Mouse (Mus musculus) midbrain, embryonic 13.5 days (tissue): ENCODE results near the gene Mogat2. TPM values are rescaled to one million over a fixed set of nuclear protein-coding genes. Genes with fewer than 3 reads are reported as not detected.

Experiments used
- ATAC-seq: fragments of 200-750 bp; cut with Nextera tagmentation; 2 replicates; pipeline ENCODE4 v1.8.0; 2017; ENCODE audit warnings: mild to moderate bottlenecking, moderate TSS enrichment, moderate library complexity
- H3K27ac ChIP-seq: fragments of 300-500 bp; sonication (generic); 2 replicates; pipeline ENCODE4 v1.5.1; 2015; ENCODE audit warnings: inconsistent platforms, mild to moderate bottlenecking, moderate library complexity
- H3K27me3 ChIP-seq: fragments of 300-500 bp; sonication (generic); 2 replicates; pipeline ENCODE4 v1.6.1; 2015; ENCODE audit warnings: mild to moderate bottlenecking, inconsistent platforms
- H3K36me3 ChIP-seq: fragments of 300-500 bp; sonication (generic); 2 replicates; pipeline ENCODE4 v1.6.1; 2015; ENCODE audit warnings: mild to moderate bottlenecking, inconsistent platforms
- H3K4me1 ChIP-seq: fragments of 300-500 bp; sonication (generic); replicated peaks from 2 replicates; pipeline ENCODE4 v1.6.1; 2015; ENCODE audit warnings: inconsistent platforms
- H3K4me2 ChIP-seq: fragments of 300-500 bp; sonication (generic); replicated peaks from 2 replicates; pipeline ENCODE4 v1.6.1; 2015; ENCODE audit warnings: moderate library complexity, mild to moderate bottlenecking, inconsistent platforms
- H3K4me3 ChIP-seq: fragments of 300-500 bp; sonication (generic); replicated peaks from 2 replicates; pipeline ENCODE4 v1.5.1; 2015; ENCODE audit warnings: mild to moderate bottlenecking, inconsistent platforms
- H3K9ac ChIP-seq: fragments of 300-500 bp; sonication (generic); replicated peaks from 2 replicates; pipeline ENCODE4 v1.6.1; 2015; ENCODE audit warnings: mild to moderate bottlenecking, inconsistent platforms
- H3K9me3 ChIP-seq: fragments of 300-500 bp; sonication (generic); 2 replicates; pipeline ENCODE4 v1.6.1; 2016; ENCODE audit warnings: mild to moderate bottlenecking, inconsistent platforms
- WGBS: fragments of 180-500 bp; shearing (Covaris S2); methylation state at CpG from one replicate; pipeline ENCODE4 v1.1.7; 2015; 5-methylcytosine and 5-hydroxymethylcytosine counted together
- polyA plus RNA-seq: library from polyadenylated mRNA; unstranded; fragments of >200 nt; fragmentation: Nextera tagmentation; extraction: Ambion mirVana; gene quantifications from 2 replicates; pipeline ENCODE4 v1.2.1, GENCODE M21; 2015

Gene Mogat2
- polyA plus RNA-seq, 1 experiment from 2014 or later, result 3.0 TPM

GRCm38 (mm10) chr7:99232571-99232970, 5.8 kb downstream of the Mogat2 start:
- Histone ChIP-seq H3K4me2 (no peak overlapping the region), H3K36me3 (no peaks in the 10 kb centered on the region), H3K27me3 (peaks cover 4% of the 10 kb centered on the region; the same call in 1 of the 2 replicates), H3K4me3 (no peak overlapping the region), H3K4me1 (peaks cover 6% of the 10 kb centered on the region), H3K9ac (no peak overlapping the region), H3K27ac (no peak overlapping the region), H3K9me3 (no peaks in the 10 kb centered on the region)
- ATAC-seq, result no peak
- 72% methylated on average over 6 of the region's 6 CpGs for WGBS

DNA sequence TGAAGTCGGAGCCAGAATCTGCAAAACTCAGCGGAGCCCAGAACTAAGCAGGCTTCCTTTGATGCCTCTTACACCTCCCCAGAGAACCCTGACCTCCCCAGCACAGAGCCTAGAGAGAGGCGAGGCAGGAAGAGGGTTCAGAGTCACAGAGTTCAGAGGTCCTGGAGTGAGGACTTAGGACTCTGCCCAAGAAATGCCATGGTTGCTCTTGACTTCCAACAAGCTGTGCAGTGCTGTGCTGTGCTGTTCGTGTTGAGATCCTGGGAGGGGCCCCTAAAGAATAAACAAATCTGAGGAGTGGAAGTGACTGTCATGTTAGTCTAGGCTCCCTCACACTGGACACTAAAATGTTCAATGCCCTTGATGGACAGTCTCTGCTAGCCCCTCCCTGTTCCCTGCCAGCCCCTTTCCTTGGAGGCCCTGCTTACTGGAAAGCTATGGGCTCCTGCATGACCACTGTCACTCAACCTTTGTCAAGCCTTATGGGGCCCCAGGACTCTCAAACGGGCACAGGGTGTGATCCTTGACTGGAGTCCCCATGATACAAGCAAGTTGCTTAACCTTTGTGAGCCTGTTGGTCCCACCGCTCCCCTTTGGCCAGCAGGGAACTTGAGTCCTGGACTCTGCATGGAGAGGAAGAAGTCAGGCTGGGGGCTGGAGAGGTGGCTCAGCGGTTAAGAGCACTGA, 8.2 kb downstream of the Mogat2 start:
- Histone ChIP-seq H3K36me3 (no peaks in the 10 kb centered on the region), H3K27ac (no peak overlapping the region), H3K4me2 (no peak overlapping the region), H3K4me1 (no peaks in the 10 kb centered on the region), H3K27me3 (no peaks in the 10 kb centered on the region), H3K9ac (no peak overlapping the region), H3K4me3 (no peak overlapping the region), H3K9me3 (no peaks in the 10 kb centered on the region)
- WGBS, result 77% methylated on average over 7 of the region's 7 CpGs
- 0 out of 2 replicates have a peak, but pooled peaks have one; percentile 46 for ATAC-seq

- no peaks in the 10 kb centered on the region for H3K36me3 ChIP-seq
- H3K4me1 ChIP-seq, result no peaks in the 10 kb centered on the region
- H3K9me3 ChIP-seq, result no peaks in the 10 kb centered on the region
- no peak overlapping the region for H3K4me2 ChIP-seq
- H3K27me3 ChIP-seq, result no peaks in the 10 kb centered on the region
- H3K27ac ChIP-seq, result no peak overlapping the region
- H3K4me3 ChIP-seq, result no peak overlapping the region
- WGBS, result 9% methylated on average over 2 of the region's 2 CpGs
- no peak overlapping the region for H3K9ac ChIP-seq
- ATAC-seq, result 0 out of 2 replicates have a peak, but pooled peaks have one; percentile 48
Measured at GRCm38 (mm10) chr7:99229411-99229810, 9.0 kb downstream of the Mogat2 start.

GRCm38 (mm10) chr7:99228825-99229224, 9.6 kb downstream of the Mogat2 start:
- Histone ChIP-seq H3K4me2 (no peak overlapping the region), H3K36me3 (no peaks in the 10 kb centered on the region), H3K9ac (no peak overlapping the region), H3K4me1 (no peaks in the 10 kb centered on the region), H3K4me3 (no peak overlapping the region), H3K27ac (no peak overlapping the region), H3K27me3 (no peaks in the 10 kb centered on the region), H3K9me3 (no peaks in the 10 kb centered on the region)
- ATAC-seq, result no peak
- 81% methylated on average over 8 of the region's 8 CpGs for WGBS

DNA sequence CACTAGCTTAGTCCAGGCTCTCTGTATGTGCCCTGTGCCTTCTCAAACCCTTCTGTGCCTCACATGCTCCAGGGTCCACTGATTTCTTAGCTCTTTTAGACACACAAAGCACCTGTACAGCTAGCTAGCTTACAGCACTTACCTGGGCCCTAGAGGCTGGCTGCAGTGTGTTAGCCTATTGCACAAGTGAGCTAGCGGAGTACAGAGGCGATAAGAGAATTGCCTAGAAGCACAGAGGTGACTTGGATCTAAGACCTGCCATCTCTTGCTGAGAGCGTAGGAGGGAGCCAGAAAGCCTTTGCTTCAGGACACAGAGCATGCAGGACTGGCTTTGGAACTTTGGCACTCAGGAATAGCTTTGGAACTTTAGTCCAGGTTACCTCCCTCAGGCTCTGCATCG, 11.2 kb downstream of the Mogat2 start:
- Histone ChIP-seq H3K27me3 (no peaks in the 10 kb centered on the region), H3K4me3 (no peak overlapping the region), H3K4me2 (no peak overlapping the region), H3K4me1 (no peaks in the 10 kb centered on the region), H3K27ac (no peak overlapping the region), H3K36me3 (no peaks in the 10 kb centered on the region), H3K9me3 (no peaks in the 10 kb centered on the region), H3K9ac (no peak overlapping the region)
- no peak for ATAC-seq
- WGBS, result 95% methylated on average over 4 of the region's 4 CpGs

DNA sequence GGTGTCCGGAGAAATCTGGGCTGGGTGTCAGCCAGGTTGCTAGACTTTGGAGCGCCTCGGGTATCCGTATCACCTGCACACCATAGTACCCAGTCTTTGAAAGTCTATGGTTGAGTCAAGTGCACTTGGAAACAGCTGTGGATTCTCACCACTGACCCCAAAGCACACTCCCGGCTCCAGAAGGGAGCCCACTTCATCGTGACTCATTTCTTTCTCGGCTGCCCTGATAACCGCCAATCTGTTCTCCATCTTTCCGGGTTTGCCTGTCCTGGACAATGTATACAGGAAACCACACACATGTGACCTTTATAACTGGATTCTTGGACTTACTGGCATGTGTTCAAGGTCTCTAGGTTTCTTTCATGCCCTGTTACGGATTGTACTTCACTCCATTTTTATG, 11.8 kb downstream of the Mogat2 start:
- H3K4me2 ChIP-seq, result no peak overlapping the region
- H3K36me3 ChIP-seq, result no peaks in the 10 kb centered on the region
- H3K27me3 ChIP-seq, result no peaks in the 10 kb centered on the region
- H3K4me3 ChIP-seq, result no peak overlapping the region
- no peaks in the 10 kb centered on the region for H3K9me3 ChIP-seq
- H3K4me1 ChIP-seq, result no peaks in the 10 kb centered on the region
- no peak for ATAC-seq
- no peak overlapping the region for H3K27ac ChIP-seq
- H3K9ac ChIP-seq, result no peak overlapping the region
- 91% methylated on average over 10 of the region's 10 CpGs for WGBS

DNA sequence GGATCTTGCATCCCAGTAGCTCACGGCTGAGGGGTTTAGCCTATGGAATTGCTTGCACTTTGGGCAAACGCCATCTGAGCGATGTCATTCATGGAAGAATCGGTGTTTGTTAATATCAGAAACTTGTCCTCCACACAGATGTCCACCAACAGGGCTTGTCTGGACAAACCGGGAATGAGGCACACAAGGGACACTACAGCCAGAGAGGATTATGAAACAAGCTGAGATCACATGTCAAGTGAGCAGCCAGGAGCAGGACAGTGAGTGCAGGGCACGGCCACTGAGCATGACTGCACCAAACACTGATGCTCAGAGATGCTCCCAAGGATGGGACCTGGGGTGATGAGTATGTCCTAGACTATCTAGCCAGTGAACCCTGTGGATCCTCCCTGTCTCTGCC, 13.0 kb downstream of the Mogat2 start:
- no peak overlapping the region for H3K4me2 ChIP-seq
- H3K9me3 ChIP-seq, result no peaks in the 10 kb centered on the region
- no peaks in the 10 kb centered on the region for H3K27me3 ChIP-seq
- no peak overlapping the region for H3K4me3 ChIP-seq
- no peaks in the 10 kb centered on the region for H3K36me3 ChIP-seq
- ATAC-seq, result no peak
- 73% methylated on average over 6 of the region's 6 CpGs for WGBS
- H3K4me1 ChIP-seq, result no peaks in the 10 kb centered on the region
- no peak overlapping the region for H3K9ac ChIP-seq
- H3K27ac ChIP-seq, result no peak overlapping the region

DNA sequence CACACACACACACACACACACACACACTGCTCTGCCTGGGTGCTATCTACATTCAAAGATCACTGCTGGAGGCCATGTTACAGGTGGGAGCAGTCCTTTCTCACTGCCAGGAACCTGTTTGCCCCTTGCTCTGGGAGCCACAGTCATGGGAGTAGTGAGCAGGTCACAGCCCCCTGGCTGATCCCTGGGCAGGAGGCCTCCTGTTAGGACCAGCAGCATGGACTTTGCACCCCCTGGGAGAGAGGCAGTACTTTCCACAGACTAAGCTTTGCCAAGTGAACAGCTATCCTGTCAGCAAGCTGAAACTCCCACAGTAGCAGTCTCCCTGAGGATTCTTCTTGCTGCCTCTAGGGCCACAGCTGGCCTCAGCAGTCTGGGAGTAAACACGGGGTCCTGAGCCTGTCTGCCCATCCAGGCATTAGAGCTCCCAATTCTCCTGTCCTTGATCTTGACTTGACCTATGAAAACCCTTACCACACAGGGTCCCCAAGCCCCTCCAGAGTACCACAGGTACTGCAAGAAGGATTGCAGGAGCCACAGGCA, 13.7 kb downstream of the Mogat2 start:
- no peak overlapping the region for H3K4me2 ChIP-seq
- no peak for ATAC-seq
- H3K4me3 ChIP-seq, result no peak overlapping the region
- 50% methylated on average over 1 of the region's 1 CpGs for WGBS
- H3K9me3 ChIP-seq, result no peaks in the 10 kb centered on the region
- no peak overlapping the region for H3K27ac ChIP-seq
- no peaks in the 10 kb centered on the region for H3K4me1 ChIP-seq
- H3K27me3 ChIP-seq, result no peaks in the 10 kb centered on the region
- no peak overlapping the region for H3K9ac ChIP-seq
- no peaks in the 10 kb centered on the region for H3K36me3 ChIP-seq

DNA sequence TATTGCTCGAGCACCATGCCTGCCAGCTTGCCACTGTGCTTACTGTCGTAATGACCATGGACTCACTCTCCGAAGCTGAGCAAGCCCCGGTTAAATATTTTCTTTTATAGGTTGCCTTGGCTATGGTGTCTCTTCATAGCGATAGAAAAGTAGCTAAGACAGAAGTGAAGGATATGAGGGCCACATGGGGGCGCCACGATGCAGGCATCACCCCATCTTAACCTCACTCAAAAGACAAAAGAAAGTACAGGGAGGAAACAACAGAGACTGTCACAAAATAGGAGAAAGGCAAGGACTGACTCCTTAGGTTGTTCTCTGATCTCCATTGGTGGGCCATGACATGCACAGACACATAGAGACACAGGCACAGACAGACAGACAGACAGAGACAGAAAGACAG, 14.2 kb downstream of the Mogat2 start:
- Histone ChIP-seq H3K9ac (no peak overlapping the region), H3K27ac (no peak overlapping the region), H3K4me3 (no peak overlapping the region), H3K9me3 (no peaks in the 10 kb centered on the region), H3K4me1 (no peaks in the 10 kb centered on the region), H3K27me3 (no peaks in the 10 kb centered on the region), H3K36me3 (no peaks in the 10 kb centered on the region), H3K4me2 (no peak overlapping the region)
- 67% methylated on average over 7 of the region's 7 CpGs for WGBS
- ATAC-seq, result no peak

DNA sequence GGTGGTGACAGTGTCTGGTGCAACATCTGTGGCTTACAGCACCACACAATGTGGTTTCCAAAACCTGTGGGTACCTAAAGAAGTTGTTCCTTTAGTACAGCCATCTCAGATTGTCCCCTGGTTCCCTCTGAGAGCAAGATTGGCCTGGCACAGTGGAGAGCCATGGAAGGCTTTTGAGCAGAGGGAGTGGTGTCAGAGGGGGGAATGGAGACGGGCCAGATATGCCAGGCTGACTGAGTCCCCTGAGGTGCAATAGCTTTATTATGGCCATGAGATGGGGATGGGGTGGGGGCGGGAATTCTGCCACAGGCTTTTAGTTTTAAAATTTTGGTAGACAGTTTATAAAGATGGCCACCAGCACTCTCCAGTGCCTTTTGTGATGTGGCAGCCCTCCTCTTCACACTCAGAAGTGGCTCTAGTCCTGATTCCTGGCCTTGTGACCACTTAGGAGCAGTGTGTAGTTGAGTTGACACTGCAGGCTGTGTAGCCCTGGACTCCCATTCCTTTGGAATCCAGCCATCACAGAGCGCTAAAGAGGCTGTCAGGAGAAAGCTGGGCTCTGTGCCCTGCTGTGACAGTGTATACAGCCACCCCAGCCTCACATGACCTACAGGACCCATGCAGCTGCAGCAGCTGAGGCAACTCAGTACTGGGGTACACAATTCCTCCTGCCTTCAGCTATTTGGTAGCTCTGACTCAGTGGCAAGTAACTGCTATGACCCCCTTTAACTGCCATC, 20.9 kb downstream of the Mogat2 start:
- peak; percentile 66 for ATAC-seq
- Histone ChIP-seq H3K27me3 (no peaks in the 10 kb centered on the region), H3K4me3 (no peak overlapping the region), H3K9me3 (no peaks in the 10 kb centered on the region), H3K4me2 (no peak overlapping the region), H3K27ac (no peak overlapping the region), H3K4me1 (no peaks in the 10 kb centered on the region), H3K9ac (no peak overlapping the region), H3K36me3 (no peaks in the 10 kb centered on the region)
- WGBS, result 70% methylated on average over 3 of the region's 3 CpGs

- Histone ChIP-seq H3K36me3 (no peaks in the 10 kb centered on the region), H3K27me3 (no peaks in the 10 kb centered on the region), H3K9me3 (no peaks in the 10 kb centered on the region), H3K27ac (no peak overlapping the region), H3K4me2 (no peak overlapping the region), H3K9ac (no peak overlapping the region), H3K4me3 (no peak overlapping the region), H3K4me1 (no peaks in the 10 kb centered on the region)
- peak; percentile 17; the same call in 1 of the 2 replicates for ATAC-seq
- 79% methylated on average over 8 of the region's 8 CpGs for WGBS
Measured at GRCm38 (mm10) chr7:99215347-99215855, 23.0 kb downstream of the Mogat2 start.

DNA sequence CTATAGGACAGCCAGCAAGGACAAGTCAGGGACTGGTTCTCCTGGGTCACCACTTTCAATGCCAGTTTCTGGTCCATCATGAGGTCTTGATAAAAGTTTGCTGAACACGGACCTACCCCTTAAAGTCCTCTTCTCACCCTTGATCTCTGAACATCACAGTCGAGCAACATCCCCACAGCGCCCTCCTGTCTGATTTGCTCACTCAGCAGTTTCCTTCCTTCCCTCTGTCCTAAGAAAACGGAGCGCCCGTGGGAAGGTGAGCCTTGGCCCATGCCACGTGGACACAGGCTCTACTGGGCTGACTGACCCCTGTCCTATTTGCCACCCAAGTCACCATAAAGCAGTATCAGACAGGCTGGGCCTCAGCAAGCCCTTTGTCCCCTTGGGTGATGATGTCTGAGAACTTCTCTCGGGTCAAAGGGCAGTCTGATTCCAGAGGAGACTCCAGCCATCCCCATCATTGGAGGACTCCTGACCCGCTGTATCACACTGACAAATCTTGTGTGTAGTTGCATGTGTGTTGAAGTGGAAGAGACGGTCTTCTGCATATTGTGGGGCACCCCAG, 23.7 kb downstream of the Mogat2 start:
- Histone ChIP-seq H3K27me3 (no peaks in the 10 kb centered on the region), H3K36me3 (no peaks in the 10 kb centered on the region), H3K9me3 (no peaks in the 10 kb centered on the region), H3K4me1 (no peaks in the 10 kb centered on the region), H3K4me3 (no peak overlapping the region), H3K27ac (no peak overlapping the region), H3K9ac (no peak overlapping the region), H3K4me2 (no peak overlapping the region)
- 81% methylated on average over 10 of the region's 10 CpGs for WGBS
- ATAC-seq, result no peak
